Mouse (Mus musculus): ENCODE data around the gene Garnl3. TPM values are rescaled to one million over a fixed set of nuclear protein-coding genes. Genes with fewer than 3 reads are reported as not detected.

The Garnl3 gene
- polyA plus RNA-seq, 1 experiment = 46.5 TPM

DNA sequence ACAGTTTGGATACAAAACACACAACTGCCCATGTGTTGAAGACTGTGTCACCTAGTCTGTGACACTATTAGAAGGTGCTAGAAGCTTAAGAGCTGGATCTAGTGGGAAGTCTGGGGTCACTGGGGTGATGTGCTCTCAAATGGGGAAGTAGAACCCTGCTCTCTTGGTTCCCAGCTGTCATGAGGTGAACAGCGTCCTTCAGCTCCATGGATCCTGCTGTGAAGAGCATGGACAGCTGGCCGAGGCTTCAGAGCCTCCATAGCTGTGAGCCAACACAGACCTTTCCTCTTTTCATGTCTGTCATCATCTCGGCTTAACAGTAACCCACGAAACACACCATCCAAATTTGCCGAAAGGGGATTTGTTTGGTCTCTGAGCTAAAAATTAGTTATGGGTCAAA, 84.5 kb downstream of the Garnl3 start:
- TF ChIP-seq CTCF (IDR thresholded peaks at IDR 0.05; ENCODE audit: control insufficient read depth, insufficient read depth, insufficient replicate concordance, low read depth, low read length) (no peak), POLR2A (IDR thresholded peaks at IDR 0.05; ENCODE audit: control insufficient read depth, low read depth, low read length) (no peak)
- Histone ChIP-seq H3K27ac (ENCODE audit: control insufficient read depth, insufficient read depth, low read depth, low read length) (peak overlapping the region; percentile 37; the same call in 1 of the 2 replicates), H3K4me3 (ENCODE audit: control insufficient read depth, low read depth, low read length) (no peak overlapping the region), H3K4me1 (ENCODE audit: control insufficient read depth, insufficient read depth, low read length) (peaks cover 2% of the 10 kb centered on the region; the same call in 1 of the 2 replicates), H3K27me3 (ENCODE audit: control insufficient read depth, insufficient read depth, low read length) (no peaks in the 10 kb centered on the region), H3K36me3 (ENCODE audit: control insufficient read depth, insufficient read depth, low read length) (no peaks in the 10 kb centered on the region; the same call in 1 of the 2 replicates)

DNA sequence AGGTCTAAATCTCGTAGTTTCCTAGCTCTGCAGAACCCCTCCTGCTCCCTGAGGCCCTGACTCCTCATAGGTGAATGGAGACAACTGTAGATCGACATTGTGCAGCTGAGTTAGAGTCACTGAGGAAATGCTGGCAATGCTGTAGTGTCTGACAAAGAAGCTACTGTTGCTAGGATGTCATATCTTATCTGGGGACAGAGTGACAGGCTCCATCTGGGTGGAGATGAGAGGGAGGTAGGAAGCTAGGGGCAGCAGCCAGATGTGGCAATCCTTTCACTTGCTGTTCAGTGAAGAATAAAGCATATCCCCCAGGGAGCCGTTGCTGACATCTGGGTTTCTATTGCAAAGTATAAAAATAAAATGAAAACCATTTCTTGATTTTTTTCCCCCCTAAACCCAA, 85.6 kb downstream of the Garnl3 start:
- H3K4me1 ChIP-seq (ENCODE audit: control insufficient read depth, insufficient read depth, low read length) = peaks cover 2% of the 10 kb centered on the region; the same call in 1 of the 2 replicates
- H3K36me3 ChIP-seq (ENCODE audit: control insufficient read depth, insufficient read depth, low read length) = no peaks in the 10 kb centered on the region; the same call in 1 of the 2 replicates
- no peaks in the 10 kb centered on the region for H3K27me3 ChIP-seq (ENCODE audit: control insufficient read depth, insufficient read depth, low read length)
- TF ChIP-seq CTCF (IDR thresholded peaks at IDR 0.05; ENCODE audit: control insufficient read depth, insufficient read depth, insufficient replicate concordance, low read depth, low read length) = no peak
- no peak for TF ChIP-seq POLR2A (IDR thresholded peaks at IDR 0.05; ENCODE audit: control insufficient read depth, low read depth, low read length)
- no peak overlapping the region for H3K4me3 ChIP-seq (ENCODE audit: control insufficient read depth, low read depth, low read length)
- no peak overlapping the region for H3K27ac ChIP-seq (ENCODE audit: control insufficient read depth, insufficient read depth, low read depth, low read length)

GRCm38 (mm10) chr2:33042781-33043180, 88.7 kb downstream of the Garnl3 start:
- H3K27me3 ChIP-seq (ENCODE audit: control insufficient read depth, insufficient read depth, low read length) = no peaks in the 10 kb centered on the region
- H3K4me3 ChIP-seq (ENCODE audit: control insufficient read depth, low read depth, low read length) = no peak overlapping the region
- TF ChIP-seq CTCF (IDR thresholded peaks at IDR 0.05; ENCODE audit: control insufficient read depth, insufficient read depth, insufficient replicate concordance, low read depth, low read length) (no peak), POLR2A (IDR thresholded peaks at IDR 0.05; ENCODE audit: control insufficient read depth, low read depth, low read length) (no peak)
- H3K36me3 ChIP-seq (ENCODE audit: control insufficient read depth, insufficient read depth, low read length) = no peaks in the 10 kb centered on the region
- H3K4me1 ChIP-seq (ENCODE audit: control insufficient read depth, insufficient read depth, low read length) = peaks cover 2% of the 10 kb centered on the region; the same call in 1 of the 2 replicates
- no peak overlapping the region for H3K27ac ChIP-seq (ENCODE audit: control insufficient read depth, insufficient read depth, low read depth, low read length)

DNA sequence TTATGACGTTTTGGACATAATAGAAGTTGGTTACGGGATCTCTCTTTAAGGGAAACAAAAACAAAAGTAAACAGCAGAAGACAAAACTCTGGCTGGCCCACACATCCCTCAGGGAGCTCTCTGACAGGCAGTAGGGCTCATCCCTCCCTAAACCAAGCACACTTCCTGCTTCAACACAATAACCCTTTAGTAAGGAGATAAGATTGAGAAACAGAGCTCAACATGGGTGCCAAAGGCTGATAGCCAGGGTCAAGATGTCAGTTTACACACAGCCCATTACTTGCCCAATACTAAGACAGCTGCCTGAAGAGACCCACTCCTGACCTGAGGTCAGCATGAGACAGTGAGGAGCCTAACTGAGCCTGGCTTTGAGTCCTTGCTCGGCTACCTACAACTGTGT, 89.9 kb downstream of the Garnl3 start:
- H3K27me3 ChIP-seq (ENCODE audit: control insufficient read depth, insufficient read depth, low read length) = no peaks in the 10 kb centered on the region
- H3K4me3 ChIP-seq (ENCODE audit: control insufficient read depth, low read depth, low read length) = no peak overlapping the region
- H3K36me3 ChIP-seq (ENCODE audit: control insufficient read depth, insufficient read depth, low read length) = no peaks in the 10 kb centered on the region
- H3K27ac ChIP-seq (ENCODE audit: control insufficient read depth, insufficient read depth, low read depth, low read length) = no peak overlapping the region
- TF ChIP-seq POLR2A (IDR thresholded peaks at IDR 0.05; ENCODE audit: control insufficient read depth, low read depth, low read length) (no peak), CTCF (IDR thresholded peaks at IDR 0.05; ENCODE audit: control insufficient read depth, insufficient read depth, insufficient replicate concordance, low read depth, low read length) (no peak)
- H3K4me1 ChIP-seq (ENCODE audit: control insufficient read depth, insufficient read depth, low read length) = no peaks in the 10 kb centered on the region

GRCm38 (mm10) chr2:33037429-33037828, 94.0 kb downstream of the Garnl3 start:
- Histone ChIP-seq H3K36me3 (ENCODE audit: control insufficient read depth, insufficient read depth, low read length) (no peaks in the 10 kb centered on the region), H3K27me3 (ENCODE audit: control insufficient read depth, insufficient read depth, low read length) (no peaks in the 10 kb centered on the region), H3K4me1 (ENCODE audit: control insufficient read depth, insufficient read depth, low read length) (no peaks in the 10 kb centered on the region), H3K4me3 (ENCODE audit: control insufficient read depth, low read depth, low read length) (no peak overlapping the region), H3K27ac (ENCODE audit: control insufficient read depth, insufficient read depth, low read depth, low read length) (no peak overlapping the region)
- TF ChIP-seq POLR2A (IDR thresholded peaks at IDR 0.05; ENCODE audit: control insufficient read depth, low read depth, low read length) (no peak), CTCF (IDR thresholded peaks at IDR 0.05; ENCODE audit: control insufficient read depth, insufficient read depth, insufficient replicate concordance, low read depth, low read length) (no peak)

- TF ChIP-seq CTCF (IDR thresholded peaks at IDR 0.05; ENCODE audit: control insufficient read depth, insufficient read depth, insufficient replicate concordance, low read depth, low read length) = no peak
- no peak for TF ChIP-seq POLR2A (IDR thresholded peaks at IDR 0.05; ENCODE audit: control insufficient read depth, low read depth, low read length)
Measured at GRCm38 (mm10) chr2:33035297-33035696, 96.2 kb downstream of the Garnl3 start.

DNA sequence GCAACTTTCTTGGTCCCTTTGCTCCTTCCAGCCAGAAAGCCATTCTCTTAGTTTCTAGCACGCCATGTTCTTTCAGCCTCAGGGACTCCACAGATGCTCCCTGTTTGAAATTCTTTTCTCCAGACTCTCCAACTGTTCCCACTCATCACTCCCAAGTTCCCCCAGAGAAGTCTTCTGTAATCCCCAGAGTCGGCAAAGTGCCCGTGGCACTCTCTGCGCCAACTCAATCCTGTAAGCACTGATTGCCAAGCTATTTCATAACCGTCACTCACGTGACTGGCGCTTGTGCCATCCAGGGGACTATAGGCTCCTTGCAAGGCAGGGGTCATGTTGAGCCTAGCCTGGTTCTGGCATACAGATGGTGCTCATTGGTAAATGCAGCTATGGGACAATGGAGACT, 98.2 kb downstream of the Garnl3 start:
- TF ChIP-seq CTCF (IDR thresholded peaks at IDR 0.05; ENCODE audit: control insufficient read depth, insufficient read depth, insufficient replicate concordance, low read depth, low read length) (no peak), POLR2A (IDR thresholded peaks at IDR 0.05; ENCODE audit: control insufficient read depth, low read depth, low read length) (no peak)
- no peaks in the 10 kb centered on the region for H3K4me1 ChIP-seq (ENCODE audit: control insufficient read depth, insufficient read depth, low read length)
- H3K27ac ChIP-seq (ENCODE audit: control insufficient read depth, insufficient read depth, low read depth, low read length) = no peak overlapping the region
- H3K4me3 ChIP-seq (ENCODE audit: control insufficient read depth, low read depth, low read length) = no peak overlapping the region
- peaks cover 3% of the 10 kb centered on the region for H3K36me3 ChIP-seq (ENCODE audit: control insufficient read depth, insufficient read depth, low read length)
- no peaks in the 10 kb centered on the region for H3K27me3 ChIP-seq (ENCODE audit: control insufficient read depth, insufficient read depth, low read length)

More at GRCm38 (mm10) chr2:33035297-33035696, 96.2 kb downstream of the Garnl3 start:
- no peak overlapping the region for H3K27ac ChIP-seq (ENCODE audit: control insufficient read depth, insufficient read depth, low read depth, low read length)
- no peaks in the 10 kb centered on the region for H3K4me1 ChIP-seq (ENCODE audit: control insufficient read depth, insufficient read depth, low read length)
- H3K4me3 ChIP-seq (ENCODE audit: control insufficient read depth, low read depth, low read length) = no peak overlapping the region
- no peaks in the 10 kb centered on the region for H3K27me3 ChIP-seq (ENCODE audit: control insufficient read depth, insufficient read depth, low read length)
- peaks cover 1% of the 10 kb centered on the region for H3K36me3 ChIP-seq (ENCODE audit: control insufficient read depth, insufficient read depth, low read length)
